Mouse (Mus musculus): Measurements from ENCODE around the gene Zhx3. TPM values are rescaled to one million over a fixed set of nuclear protein-coding genes. Genes with fewer than 3 reads are reported as not detected.
A peak's percentile ranks its signal among the peaks of the same experiment; 100 is the strongest.

Zhx3 gene
- polyA plus RNA-seq, 1 experiment = 11.6 TPM

GRCm38 (mm10) chr2:160738354-160738753, 134.4 kb downstream of the Zhx3 start:
- WGBS = 26% methylated on average over 5 of the region's 5 CpGs
- Histone ChIP-seq H3K4me3 (replicated peaks; ENCODE audit: extremely low read depth, low read depth, low read length) (no peak overlapping the region), H3K4me1 (ENCODE audit: control insufficient read depth, insufficient read depth, low read length) (peaks cover 61% of the 10 kb centered on the region)
- TF ChIP-seq CTCF (IDR thresholded peaks at IDR 0.05; ENCODE audit: insufficient read depth, low read length) (no peak), POLR2A (IDR thresholded peaks at IDR 0.05; ENCODE audit: borderline replicate concordance, extremely low read depth, low read depth, low read length) (peak; percentile 19; the same call in 1 of the 2 replicates)
- peak; percentile 49 for DNase-seq

- Histone ChIP-seq H3K4me3 (replicated peaks; ENCODE audit: extremely low read depth, low read depth, low read length) (no peak overlapping the region), H3K4me1 (ENCODE audit: control insufficient read depth, insufficient read depth, low read length) (peaks cover 54% of the 10 kb centered on the region)
- WGBS = 52% methylated on average over 3 of the region's 3 CpGs
- no peak for DNase-seq
- no peak for TF ChIP-seq CTCF (IDR thresholded peaks at IDR 0.05; ENCODE audit: insufficient read depth, low read length)
- TF ChIP-seq POLR2A (IDR thresholded peaks at IDR 0.05; ENCODE audit: borderline replicate concordance, extremely low read depth, low read depth, low read length) = no peak
Observed at GRCm38 (mm10) chr2:160736466-160736865, 136.3 kb downstream of the Zhx3 start.

GRCm38 (mm10) chr2:160735706-160736310, 137.0 kb downstream of the Zhx3 start:
- H3K4me3 ChIP-seq (replicated peaks; ENCODE audit: extremely low read depth, low read depth, low read length) = no peak overlapping the region
- WGBS = 46% methylated on average over 5 of the region's 5 CpGs
- no peak for DNase-seq
- peaks cover 48% of the 10 kb centered on the region for H3K4me1 ChIP-seq (ENCODE audit: control insufficient read depth, insufficient read depth, low read length)
- TF ChIP-seq POLR2A (IDR thresholded peaks at IDR 0.05; ENCODE audit: borderline replicate concordance, extremely low read depth, low read depth, low read length) (no peak), CTCF (IDR thresholded peaks at IDR 0.05; ENCODE audit: insufficient read depth, low read length) (no peak)

- 40% methylated on average over 3 of the region's 3 CpGs for WGBS
- Histone ChIP-seq H3K4me1 (ENCODE audit: control insufficient read depth, insufficient read depth, low read length) (peaks cover 42% of the 10 kb centered on the region), H3K4me3 (replicated peaks; ENCODE audit: extremely low read depth, low read depth, low read length) (peak overlapping the region; percentile 37)
- no peak for DNase-seq
- TF ChIP-seq POLR2A (IDR thresholded peaks at IDR 0.05; ENCODE audit: borderline replicate concordance, extremely low read depth, low read depth, low read length) (no peak), CTCF (IDR thresholded peaks at IDR 0.05; ENCODE audit: insufficient read depth, low read length) (no peak)
Observed at GRCm38 (mm10) chr2:160734331-160734730, 138.5 kb downstream of the Zhx3 start.

- H3K4me1 ChIP-seq (ENCODE audit: control insufficient read depth, insufficient read depth, low read length) = peaks cover 35% of the 10 kb centered on the region
- peak overlapping the region; percentile 72 for H3K4me3 ChIP-seq (replicated peaks; ENCODE audit: extremely low read depth, low read depth, low read length)
- WGBS = 10% methylated on average over 7 of the region's 7 CpGs
- DNase-seq = no peak
- TF ChIP-seq POLR2A (IDR thresholded peaks at IDR 0.05; ENCODE audit: borderline replicate concordance, extremely low read depth, low read depth, low read length) = no peak
- no peak for TF ChIP-seq CTCF (IDR thresholded peaks at IDR 0.05; ENCODE audit: insufficient read depth, low read length)
Observed at GRCm38 (mm10) chr2:160733131-160733531, 139.7 kb downstream of the Zhx3 start.

GRCm38 (mm10) chr2:160732420-160732995, 140.3 kb downstream of the Zhx3 start:
- no peak for DNase-seq
- Histone ChIP-seq H3K4me3 (replicated peaks; ENCODE audit: extremely low read depth, low read depth, low read length) (peak overlapping the region; percentile 72), H3K4me1 (ENCODE audit: control insufficient read depth, insufficient read depth, low read length) (peaks cover 29% of the 10 kb centered on the region)
- WGBS = 9% methylated on average over 9 of the region's 9 CpGs
- no peak for TF ChIP-seq POLR2A (IDR thresholded peaks at IDR 0.05; ENCODE audit: borderline replicate concordance, extremely low read depth, low read depth, low read length)
- no peak for TF ChIP-seq CTCF (IDR thresholded peaks at IDR 0.05; ENCODE audit: insufficient read depth, low read length)

- H3K4me1 ChIP-seq (ENCODE audit: control insufficient read depth, insufficient read depth, low read length) = peaks cover 26% of the 10 kb centered on the region
- under 1% methylated on average over 32 of the region's 32 CpGs for WGBS
- no peak for TF ChIP-seq POLR2A (IDR thresholded peaks at IDR 0.05; ENCODE audit: borderline replicate concordance, extremely low read depth, low read depth, low read length)
- peak; percentile 73 for DNase-seq
- peak overlapping the region; percentile 72 for H3K4me3 ChIP-seq (replicated peaks; ENCODE audit: extremely low read depth, low read depth, low read length)
Observed at GRCm38 (mm10) chr2:160731839-160732261, 140.9 kb downstream of the Zhx3 start.

- DNase-seq = peak; percentile 94
- TF ChIP-seq CTCF (IDR thresholded peaks at IDR 0.05; ENCODE audit: insufficient read depth, low read length) = no peak
- peak; percentile 53; the same call in 1 of the 2 replicates for TF ChIP-seq POLR2A (IDR thresholded peaks at IDR 0.05; ENCODE audit: borderline replicate concordance, extremely low read depth, low read depth, low read length)
- Histone ChIP-seq H3K4me3 (replicated peaks; ENCODE audit: extremely low read depth, low read depth, low read length) (peak within 1 kb of the TSS; percentile 72), H3K4me1 (ENCODE audit: control insufficient read depth, insufficient read depth, low read length) (peaks cover 26% of the 10 kb centered on the region)
- under 1% methylated on average over 90 of the region's 99 CpGs for WGBS
Observed at GRCm38 (mm10) chr2:160731117-160731838, 141.5 kb downstream of the Zhx3 start, which contains the start of gene Plcg1. Plcg1 (plus strand) TSS chr2:160731300.

- no peak for TF ChIP-seq POLR2A (IDR thresholded peaks at IDR 0.05; ENCODE audit: borderline replicate concordance, extremely low read depth, low read depth, low read length)
- no peak for TF ChIP-seq CTCF (IDR thresholded peaks at IDR 0.05; ENCODE audit: insufficient read depth, low read length)
- no peak for DNase-seq
- Histone ChIP-seq H3K4me1 (ENCODE audit: control insufficient read depth, insufficient read depth, low read length) (peaks cover 23% of the 10 kb centered on the region), H3K4me3 (replicated peaks; ENCODE audit: extremely low read depth, low read depth, low read length) (peak overlapping the region; percentile 72)
- 10% methylated on average over 19 of the region's 19 CpGs for WGBS
Observed at GRCm38 (mm10) chr2:160730797-160731116, 142.0 kb downstream of the Zhx3 start.

Data from lung, adult 2 months (tissue).